Mouse (Mus musculus) left cerebral cortex, postnatal 25 days (tissue): Measurements from ENCODE around the gene Gm45234. TPM values are rescaled to one million over a fixed set of nuclear protein-coding genes. Genes with fewer than 3 reads are reported as not detected.

Experiments
- DNase-seq, 2 experiments: peaks; one replicate each; pipeline ENCODE4 v3.0.0; 2022; ENCODE audit warnings: low spot score in 2 of 2, mixed read lengths in 1 of 2
- intact Hi-C: fragments of 180-260 bp; cut with DNase I; formaldehyde crosslinking; loops from one replicate; pipeline ENCODE4 v1.15.1; 2025
- total RNA-seq, 2 experiments: library from RNA; stranded (reverse); gene quantifications; 2 replicates each; pipeline ENCODE4 v1.2.3; 2021

Gm45234 gene
- total RNA-seq, 2 experiments from 2014 or later = not detected

DNA sequence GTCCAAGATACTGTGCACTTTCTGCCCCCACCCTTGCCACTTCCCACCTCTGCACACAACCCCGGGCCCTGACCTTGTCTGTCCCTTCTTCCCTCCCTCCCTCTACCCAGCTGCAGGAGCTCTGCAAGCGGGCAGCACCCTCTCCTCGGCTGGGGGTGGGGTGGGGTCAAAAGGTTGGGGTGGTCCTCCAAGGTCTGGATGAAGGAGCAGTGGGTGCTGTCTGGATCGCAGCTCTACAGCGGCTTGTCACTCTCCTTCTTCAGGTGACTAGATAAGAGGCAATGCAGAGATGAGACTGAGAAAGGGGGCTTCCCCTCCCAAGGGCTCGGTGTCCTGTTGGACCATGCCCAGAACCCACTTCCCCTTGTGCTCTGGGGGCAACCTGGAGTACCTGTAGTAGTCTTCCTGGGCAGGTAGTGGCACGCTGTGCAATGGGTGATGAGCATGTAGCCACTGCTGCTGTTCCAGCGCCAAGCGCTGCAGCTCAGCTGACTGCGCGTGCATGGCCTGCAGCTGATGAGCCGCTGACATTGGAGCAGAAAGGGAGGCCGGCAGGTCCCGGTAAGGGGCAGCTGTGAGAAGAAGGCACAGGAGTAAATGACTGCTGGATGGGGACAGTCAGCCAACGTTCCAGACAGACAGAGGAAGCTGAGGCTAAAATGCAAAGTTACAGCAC is 12.8 kb downstream of the Gm45234 start:
- intact Hi-C loops = no loop called here

DNA sequence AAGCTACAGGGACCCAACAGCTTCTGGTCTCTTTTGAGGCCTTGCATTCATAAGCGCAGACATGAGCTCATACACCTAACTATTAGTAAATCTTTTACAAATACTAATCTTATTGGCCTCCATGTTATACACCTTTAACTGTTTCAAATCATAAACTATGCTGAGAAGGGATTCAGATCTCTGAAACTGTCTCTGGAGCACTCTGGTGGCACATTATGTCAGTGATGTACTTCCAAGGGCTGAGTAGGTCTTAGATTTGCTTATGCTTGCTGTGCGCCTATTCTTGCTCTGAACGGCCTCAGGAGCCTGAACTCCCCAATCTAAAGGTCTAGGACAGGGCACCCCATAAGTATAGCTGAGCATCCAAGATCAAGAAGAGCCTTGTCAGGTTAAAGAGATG is 14.0 kb downstream of the Gm45234 start:
- intact Hi-C loops = loop anchor here (2.0 kb wide), 2 partner anchors 29 to 63 kb away; partner anchors contain the start of genes Emg1 and Phb2
- DNase-seq = no peak

More for the DNA sequence above, 12.8 kb downstream of the Gm45234 start:
- no peak for DNase-seq

DNA sequence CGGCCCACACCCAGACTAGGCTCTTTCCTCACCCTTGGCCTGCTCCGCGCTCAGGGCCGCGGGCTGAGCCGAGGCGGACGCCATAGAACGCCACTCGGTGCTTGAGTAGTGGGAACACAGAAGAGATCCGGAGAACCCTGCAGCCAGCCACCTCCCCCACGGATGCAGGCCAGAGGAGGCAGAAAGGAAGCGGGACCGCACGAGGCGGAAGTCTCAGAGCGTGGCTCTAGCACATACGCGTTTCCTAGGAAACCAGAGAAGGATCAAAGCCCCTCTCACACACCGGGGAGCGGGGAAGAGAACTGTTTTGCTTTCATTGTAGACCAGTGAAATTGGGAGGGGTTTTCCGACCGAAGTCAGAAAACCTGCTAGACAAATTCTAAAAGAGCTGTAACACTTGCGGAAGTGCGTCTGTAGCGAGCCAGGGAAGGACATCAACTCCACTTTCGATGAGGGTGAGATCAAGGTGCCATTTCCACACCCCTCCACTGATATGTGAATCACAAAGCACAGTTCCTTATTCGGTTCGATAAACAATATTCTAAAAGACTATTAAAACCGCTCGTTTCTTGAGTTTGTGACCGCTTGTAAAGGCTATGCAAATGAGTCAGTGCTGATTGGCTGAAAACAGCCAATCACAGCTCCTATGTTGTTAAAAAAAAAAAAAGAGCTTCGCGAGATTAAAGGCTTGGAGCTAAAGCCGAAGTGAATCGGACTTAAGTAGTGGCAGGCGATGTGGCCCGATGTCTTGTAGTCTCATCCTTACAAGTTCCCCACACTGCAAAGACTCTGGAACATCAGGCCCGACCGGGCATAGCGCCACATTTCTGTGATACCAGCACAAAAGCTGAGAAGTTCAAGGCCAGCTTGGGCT is 14.7 kb downstream of the Gm45234 start, which contains the start of gene Grcc10:
Grcc10 (minus strand) TSS at position 487 of the 874 bp plus-strand sequence.
- intact Hi-C loops = loop anchor here (2.0 kb wide), 2 partner anchors 28 to 64 kb away; partner anchors contain the start of genes Emg1 and Phb2

DNA sequence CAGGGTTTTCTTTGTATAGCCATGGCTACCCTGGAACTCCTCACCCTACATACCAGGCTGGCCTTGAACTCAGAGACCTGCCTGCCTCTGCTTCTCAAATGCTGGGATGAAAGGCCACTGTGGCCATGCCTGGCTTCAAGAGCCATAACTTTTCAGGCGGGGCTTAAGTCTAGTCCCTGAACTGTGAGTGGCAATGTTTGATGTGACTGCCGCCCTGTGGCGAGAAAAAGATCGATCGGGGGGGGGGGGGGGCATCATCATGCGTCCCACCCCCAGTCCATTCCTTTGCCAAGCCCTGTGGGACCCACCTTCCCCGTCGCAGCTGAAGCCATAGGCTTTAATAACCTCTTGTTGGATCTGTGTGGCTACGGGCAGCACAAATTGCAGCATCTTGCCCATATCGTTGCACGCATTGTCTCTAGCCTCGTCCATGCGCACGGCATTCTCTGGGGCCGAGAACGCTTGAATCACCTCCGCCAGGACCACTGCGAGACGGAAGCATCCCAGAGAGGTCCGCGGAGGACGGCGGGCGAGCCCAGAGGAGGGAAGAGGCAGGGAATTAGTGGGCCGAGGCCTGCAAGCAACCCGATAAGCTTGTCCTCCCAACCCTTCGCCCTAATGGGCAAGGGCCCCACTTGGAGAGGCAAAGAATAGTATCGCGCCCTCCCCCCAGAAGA is 15.5 kb downstream of the Gm45234 start:
- DNase-seq = peak in 1 of 2 experiments; percentile 61
- intact Hi-C loops = loop anchor here (2.0 kb wide), 2 partner anchors 28 to 64 kb away; partner anchors contain the start of genes Emg1 and Phb2

More for the DNA sequence above, 14.7 kb downstream of the Gm45234 start, which contains the start of gene Grcc10:
- DNase-seq = peak; percentile 91 to 96

DNA sequence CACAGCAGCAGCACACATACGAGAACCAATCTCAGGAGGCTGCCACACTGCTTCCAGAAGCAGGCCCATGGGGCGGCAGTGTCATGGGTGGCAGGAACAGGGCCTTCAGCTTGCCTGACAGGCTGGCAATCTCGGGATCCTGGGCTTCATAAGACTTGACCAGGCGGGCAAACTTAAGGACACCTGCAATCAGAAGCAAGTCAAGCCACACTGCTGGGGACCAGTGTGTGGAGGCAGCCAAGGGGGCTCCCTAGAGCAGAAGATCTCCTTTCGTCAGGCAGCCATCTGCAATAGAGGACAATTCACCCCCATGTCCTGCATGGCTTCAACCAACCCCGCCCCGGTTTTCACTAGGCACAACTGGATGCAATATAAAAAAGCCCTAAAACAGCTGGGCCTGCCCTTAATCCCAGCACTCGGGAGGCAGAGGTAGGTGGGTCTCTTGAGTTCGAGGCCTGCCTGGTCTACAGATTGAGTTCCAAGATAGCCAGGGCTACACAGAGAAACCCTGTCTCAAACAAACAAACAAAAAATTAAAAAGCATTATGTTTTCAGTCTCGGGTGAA is 16.5 kb downstream of the Gm45234 start:
- intact Hi-C loops = no loop called here
- no peak for DNase-seq

DNA sequence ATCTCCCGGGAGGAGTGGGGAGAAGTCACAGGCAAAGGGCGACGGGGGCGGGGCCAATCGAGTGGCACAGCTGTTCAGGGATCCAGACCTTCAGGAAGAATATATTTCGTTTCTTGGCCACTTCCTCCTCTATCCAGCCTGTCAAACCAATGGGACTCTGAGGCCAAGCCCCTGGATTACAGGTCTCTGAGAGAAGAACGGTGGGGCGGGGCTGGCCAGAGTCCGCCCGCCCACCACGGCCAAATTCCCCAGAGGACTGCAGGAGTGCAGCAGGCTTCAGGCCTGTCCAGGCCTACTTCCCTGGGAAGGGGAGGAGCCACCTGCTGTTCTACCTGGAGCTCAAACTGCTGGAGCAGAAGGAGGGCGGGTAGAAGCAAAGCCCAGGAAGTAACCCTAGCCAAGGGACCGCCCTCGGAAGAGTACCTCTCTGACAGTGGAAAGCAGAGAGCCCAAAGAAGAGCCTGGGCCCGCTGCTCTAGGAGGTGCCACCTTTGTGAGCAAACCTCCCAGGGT is 17.3 kb downstream of the Gm45234 start, which contains the start of gene Ptpn6:
Ptpn6 (minus strand) TSS at position 204 of the 513 bp plus-strand sequence.
- intact Hi-C loops = no loop called here
- DNase-seq = no peak

DNA sequence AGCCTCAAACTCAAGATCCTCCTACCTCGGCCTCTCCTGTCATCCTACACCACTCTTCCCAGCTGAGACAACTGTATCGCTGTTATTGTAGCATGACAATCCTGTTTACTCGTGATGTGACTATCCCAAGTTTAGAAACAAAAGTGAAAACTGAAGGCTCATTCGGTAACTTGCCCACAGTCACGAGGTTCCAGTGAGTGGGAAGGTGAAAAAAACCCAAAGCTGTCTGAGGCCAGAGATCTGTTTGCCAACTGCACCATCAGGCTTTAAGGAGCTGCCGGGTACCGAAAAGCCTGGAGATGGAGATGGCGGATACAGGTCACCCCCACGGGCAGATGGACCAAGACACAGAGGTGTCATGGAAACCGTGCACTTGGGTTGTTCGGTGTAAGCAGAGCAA is 18.8 kb downstream of the Gm45234 start:
- intact Hi-C loops = no loop called here

DNA sequence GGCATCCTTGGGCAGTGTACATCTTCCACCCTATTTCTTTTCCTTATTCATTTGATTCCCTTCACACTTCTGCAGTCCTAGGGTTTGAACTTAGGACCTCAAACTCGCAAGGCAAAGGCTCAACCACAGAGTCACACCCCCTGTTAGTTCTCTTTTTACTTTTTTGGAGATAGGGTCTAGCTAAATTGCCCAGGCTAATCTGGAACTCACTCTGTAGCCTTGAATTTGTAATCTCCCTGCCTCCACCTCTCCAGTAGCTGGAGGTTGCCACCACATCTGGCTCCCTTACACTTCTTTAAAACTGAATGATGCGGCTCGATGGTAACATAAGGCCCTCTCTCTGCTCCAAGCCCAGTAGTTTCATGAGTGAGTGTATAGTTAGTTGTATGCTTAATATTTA is 21.4 kb downstream of the Gm45234 start:
- no peak for DNase-seq
- intact Hi-C loops = no loop called here

More for the DNA sequence above, 18.8 kb downstream of the Gm45234 start:
- peak in 1 of 2 experiments; percentile 63 for DNase-seq

DNA sequence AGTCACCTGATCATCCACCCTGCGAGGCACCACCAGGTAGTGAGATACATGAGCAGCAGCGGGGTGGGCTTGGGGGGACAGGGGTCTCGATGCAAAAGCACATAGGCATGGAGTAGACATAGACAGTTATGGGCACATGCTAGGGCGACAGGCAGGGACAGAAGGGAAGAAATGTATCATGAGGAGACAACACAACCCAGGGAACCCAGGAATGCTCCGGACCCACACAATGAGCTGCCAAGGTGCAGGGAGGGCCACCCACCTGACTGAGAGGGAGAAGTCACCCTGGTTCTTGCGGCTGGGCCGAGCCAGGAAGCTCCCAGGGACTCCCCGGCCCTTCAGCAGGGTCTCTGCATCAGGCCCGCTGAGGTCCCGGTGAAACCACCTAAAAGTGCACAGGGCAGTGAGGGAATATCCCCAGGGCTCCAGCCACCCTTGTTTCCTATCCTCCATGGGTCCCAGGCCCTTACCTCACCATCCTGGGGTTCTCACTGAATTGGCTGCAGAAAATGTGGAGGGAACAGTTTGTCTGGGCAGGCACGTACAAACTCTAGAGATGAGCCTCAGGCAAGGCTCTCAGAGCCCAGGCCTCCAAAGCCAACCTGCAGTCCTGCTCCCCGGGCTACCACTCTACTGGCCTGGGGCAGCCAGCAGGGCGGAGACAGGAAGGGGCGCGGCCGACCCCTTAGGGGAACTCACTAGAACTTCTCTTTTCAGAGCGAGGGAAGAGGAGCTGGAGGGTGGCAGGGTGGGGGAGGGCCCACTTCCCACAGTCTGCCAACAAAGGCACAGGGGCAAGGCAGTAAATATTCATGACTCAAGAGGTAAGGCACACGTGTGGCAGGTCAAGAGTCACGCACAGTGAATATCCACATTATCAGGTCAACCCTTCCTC is 23.1 kb downstream of the Gm45234 start:
- no peak for DNase-seq
- intact Hi-C loops = no loop called here

DNA sequence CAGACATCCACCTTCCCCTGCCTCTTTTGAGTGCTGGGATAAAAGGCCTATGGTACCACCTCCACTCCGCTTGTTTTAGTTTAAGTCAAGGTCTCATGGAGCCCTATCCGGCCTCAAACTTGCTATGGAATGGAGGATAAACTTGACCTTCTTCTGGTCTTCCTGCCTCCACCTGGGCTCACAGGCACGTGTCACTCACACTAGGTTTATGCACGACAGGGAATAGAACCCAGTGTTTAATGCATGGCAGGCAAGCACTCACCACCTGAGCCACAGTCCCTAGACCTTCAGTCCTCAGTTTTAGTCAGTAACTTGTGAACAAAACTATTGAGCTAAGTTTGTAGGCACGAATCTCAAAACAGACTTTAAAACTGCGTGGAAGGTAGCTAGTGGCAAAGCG is 24.8 kb downstream of the Gm45234 start:
- intact Hi-C loops = no loop called here
- DNase-seq = no peak

DNA sequence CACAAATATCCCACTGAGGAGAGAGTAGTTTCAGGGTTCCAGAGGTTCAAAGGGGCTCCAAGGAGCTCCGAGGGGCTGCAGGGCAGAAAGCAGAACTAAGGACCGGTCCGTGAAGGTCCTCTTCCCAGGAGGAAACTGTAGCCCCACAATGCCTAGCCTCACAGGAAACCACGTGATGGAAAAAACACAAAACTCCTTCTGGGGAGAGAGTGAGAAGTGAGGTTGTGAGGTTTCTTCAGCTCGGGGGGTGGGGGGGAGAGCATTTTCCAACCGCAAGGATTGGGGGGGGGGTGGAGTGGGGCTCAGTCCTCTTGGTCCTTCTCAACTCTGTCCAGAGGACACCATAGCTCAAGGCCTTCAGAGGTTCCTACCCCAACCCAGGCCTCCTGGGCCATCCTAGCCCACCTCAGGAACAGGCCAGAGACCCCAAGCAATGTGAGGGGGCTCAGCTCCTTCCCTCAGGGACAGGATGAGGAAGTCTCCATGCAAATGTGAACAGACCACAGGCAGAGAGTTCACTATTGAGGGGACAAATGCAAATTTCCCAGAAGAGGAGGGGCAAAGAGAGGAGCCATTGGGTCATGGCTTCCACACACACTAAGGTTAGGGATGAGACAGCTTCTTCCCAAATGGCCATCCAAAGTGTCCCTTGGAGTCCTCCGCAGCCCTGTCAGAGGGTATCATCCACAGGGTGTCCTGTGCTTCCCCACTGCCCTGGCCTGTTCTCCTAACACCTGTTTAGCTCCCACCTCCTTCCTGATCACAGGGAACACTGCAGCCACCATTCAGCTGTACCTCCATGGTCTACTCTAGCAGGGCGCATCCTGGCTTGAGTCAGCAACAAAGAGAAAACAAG is 25.7 kb downstream of the Gm45234 start:
- intact Hi-C loops = no loop called here
- no peak for DNase-seq

DNA sequence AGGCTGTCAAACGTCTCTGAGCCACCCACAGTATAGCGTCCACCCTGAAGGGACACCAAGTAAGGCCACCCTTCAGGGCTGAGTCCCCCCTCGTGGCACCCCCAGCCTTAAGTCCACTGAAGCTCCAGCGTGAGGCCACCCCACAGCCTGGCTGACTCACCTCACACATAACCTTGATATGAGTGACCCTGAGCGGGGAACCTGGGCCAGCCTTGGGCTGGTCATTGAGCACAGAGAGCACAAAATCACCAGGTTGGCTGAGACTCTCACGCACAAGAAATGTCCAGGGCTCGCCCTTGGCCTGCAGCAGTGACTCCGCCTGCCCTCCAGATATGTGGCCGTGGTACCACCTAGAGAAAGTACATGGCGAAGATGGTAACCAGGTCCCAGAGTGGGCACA is 27.2 kb downstream of the Gm45234 start:
- DNase-seq = no peak
- intact Hi-C loops = no loop called here

DNA sequence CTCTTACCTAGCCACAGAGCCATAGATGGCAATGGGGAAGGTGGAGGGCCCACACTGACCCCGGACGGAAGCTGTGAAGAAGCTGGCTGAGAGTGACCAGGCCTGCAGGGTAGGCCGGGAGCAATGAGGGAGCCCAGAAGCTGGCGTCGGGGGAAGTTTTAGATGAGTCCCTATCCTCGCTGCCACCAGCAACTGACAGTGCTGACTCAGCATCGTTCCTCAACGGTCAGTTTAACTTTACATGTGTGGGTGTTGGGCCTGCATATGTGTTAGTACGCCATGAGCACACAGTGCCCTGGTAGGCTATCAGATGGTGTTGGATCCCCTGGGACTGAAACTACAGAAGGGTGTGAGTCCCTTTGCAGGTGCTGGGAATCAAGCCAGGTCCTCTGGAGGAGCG is 31.3 kb downstream of the Gm45234 start:
- intact Hi-C loops = no loop called here
- DNase-seq = no peak

DNA sequence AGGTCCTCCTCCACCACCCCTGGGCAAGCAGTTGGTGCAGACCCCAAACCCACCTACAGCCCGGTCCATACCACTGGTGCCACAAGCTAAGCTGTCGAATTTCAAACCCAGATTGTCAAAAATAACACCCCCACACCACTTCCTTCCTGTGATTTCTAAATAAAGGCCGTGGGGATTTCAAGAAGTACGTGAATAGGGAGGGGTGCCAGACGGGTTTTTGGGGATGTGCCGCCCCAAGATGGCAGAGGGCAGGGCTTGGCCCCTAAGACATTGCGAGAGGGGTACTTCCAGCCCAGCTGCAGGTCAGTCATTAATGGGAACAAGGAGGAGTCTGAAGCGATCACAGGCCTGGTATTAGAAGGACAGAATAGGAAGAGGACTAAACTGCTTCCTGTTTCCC is 32.3 kb downstream of the Gm45234 start:
- intact Hi-C loops = no loop called here
- no peak for DNase-seq

DNA sequence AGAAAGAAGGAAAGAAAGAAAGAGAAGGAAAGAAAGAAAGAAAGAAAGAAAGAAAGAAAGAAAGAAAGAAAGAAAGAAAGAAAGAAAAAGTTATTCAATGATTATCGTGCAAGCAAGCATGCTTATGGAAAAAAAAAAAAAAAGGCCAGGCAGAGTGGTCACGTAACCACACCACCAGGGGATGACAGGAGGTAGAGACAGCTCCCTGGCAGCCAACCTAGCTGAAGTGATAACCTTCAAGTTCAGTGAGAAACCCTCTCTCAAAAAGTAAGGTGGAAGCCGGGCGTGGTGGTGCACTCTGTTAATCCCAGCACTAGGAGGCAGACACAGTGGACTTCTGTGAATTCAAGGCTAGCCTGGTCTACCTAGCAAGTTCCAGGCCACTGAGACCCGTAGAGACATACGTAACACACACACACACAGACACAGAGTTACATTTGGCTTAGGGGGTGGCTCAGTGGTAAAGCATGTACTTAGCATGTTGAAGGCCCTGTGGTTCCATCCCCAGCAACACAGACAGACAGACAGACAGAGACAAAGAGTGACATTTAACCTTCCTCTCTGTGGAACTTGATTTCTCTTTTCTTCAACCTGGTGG is 32.8 kb downstream of the Gm45234 start:
- DNase-seq = no peak
- intact Hi-C loops = no loop called here

DNA sequence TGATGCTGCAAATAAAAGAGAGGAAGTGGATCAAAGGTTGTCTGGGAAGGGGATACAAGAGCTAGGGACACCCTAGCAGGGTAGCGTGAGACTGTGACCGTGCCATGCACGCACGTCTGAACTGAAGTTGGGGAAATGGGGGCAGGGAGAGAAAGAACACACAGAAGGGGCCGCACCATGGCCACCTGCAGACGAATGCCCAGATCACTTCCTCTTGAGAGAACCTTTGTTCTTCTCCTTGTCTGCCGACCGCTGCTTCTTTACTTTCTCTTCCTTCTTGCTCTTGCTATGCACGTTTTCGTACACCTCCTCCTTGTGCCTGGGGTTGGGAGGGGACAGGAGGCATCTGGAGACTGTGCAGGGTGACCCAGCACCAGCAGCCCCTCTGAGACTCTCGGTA is 34.9 kb downstream of the Gm45234 start:
- no peak for DNase-seq
- intact Hi-C loops = no loop called here

DNA sequence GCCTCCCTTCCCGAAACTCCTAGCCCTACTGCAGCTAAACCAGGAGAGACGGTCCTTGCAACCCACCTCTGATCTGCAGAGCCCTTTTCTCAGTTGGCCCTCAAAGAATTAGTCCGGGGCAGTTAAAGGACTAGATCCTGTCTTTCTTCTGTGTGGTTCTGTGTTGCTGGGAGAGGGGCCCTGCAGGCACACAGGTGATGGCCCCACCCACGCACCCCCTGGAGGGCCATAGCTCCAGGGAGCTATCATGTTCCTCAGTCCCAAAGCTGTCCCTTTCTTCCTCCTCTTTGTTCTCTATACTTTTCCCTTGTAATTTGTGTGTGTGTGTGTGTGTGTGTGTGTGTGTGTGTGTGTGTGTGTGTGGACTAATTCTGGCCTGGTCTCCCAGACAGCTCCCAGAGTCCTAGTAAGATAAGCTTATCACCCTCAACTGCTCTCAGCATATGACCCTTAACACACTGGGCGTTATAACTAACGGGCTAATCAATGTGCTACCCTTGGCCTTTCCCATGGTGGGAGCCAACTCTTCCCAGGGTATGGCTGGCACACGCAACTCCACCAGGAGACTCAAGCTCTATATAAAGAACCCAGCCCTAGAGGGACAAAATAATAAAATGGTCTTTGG is 36.4 kb downstream of the Gm45234 start:
- intact Hi-C loops = no loop called here
- no peak for DNase-seq
